Mouse (Mus musculus): ENCODE data around the gene Slc26a9. TPM values are rescaled to one million over a fixed set of nuclear protein-coding genes. Genes with fewer than 3 reads are reported as not detected.

The Slc26a9 gene
- polyA plus RNA-seq (2014; fragmentation: Nextera tagmentation; extraction: Ambion mirVana) = 0.04 TPM in 1 of 2 replicates, not detected in the other

- Histone ChIP-seq H3K9me3 (ENCODE audit: control insufficient read depth, low read length) (no peaks in the 10 kb centered on the region), H3K27ac (ENCODE audit: low read depth, low read length) (no peak within 1 kb of the TSS), H3K27me3 (ENCODE audit: control insufficient read depth, insufficient read depth, low read length) (no peaks in the 10 kb centered on the region), H3K9ac (replicated peaks; ENCODE audit: low read depth, low read length) (no peak within 1 kb of the TSS), H3K4me1 (ENCODE audit: control insufficient read depth, insufficient read depth, low read length) (no peaks in the 10 kb centered on the region), H3K4me2 (ENCODE audit: low read depth, low read length) (no peak within 1 kb of the TSS), H3K4me3 (ENCODE audit: low read depth, low read length) (no peak within 1 kb of the TSS), H3K36me3 (ENCODE audit: control insufficient read depth, insufficient read depth, low read length) (no peaks in the 10 kb centered on the region)
- WGBS = 72% methylated on average over 10 of the region's 10 CpGs
- ATAC-seq (ENCODE audit: low read depth) = no peak
Observed at GRCm38 (mm10) chr1:131743868-131744464, at the start of gene Slc26a9. Slc26a9 (plus strand) TSS chr1:131744022.

GRCm38 (mm10) chr1:131695308-131695707, 48.5 kb upstream of the Slc26a9 start:
- no peaks in the 10 kb centered on the region for H3K9me3 ChIP-seq (ENCODE audit: control insufficient read depth, low read length)
- H3K27ac ChIP-seq (ENCODE audit: low read depth, low read length) = no peak overlapping the region
- no peak overlapping the region for H3K9ac ChIP-seq (replicated peaks; ENCODE audit: low read depth, low read length)
- no peaks in the 10 kb centered on the region for H3K36me3 ChIP-seq (ENCODE audit: control insufficient read depth, insufficient read depth, low read length)
- no peak overlapping the region for H3K4me3 ChIP-seq (ENCODE audit: low read depth, low read length)
- H3K4me2 ChIP-seq (ENCODE audit: low read depth, low read length) = no peak overlapping the region
- H3K4me1 ChIP-seq (ENCODE audit: control insufficient read depth, insufficient read depth, low read length) = no peaks in the 10 kb centered on the region
- no peaks in the 10 kb centered on the region for H3K27me3 ChIP-seq (ENCODE audit: control insufficient read depth, insufficient read depth, low read length)
- ATAC-seq (ENCODE audit: low read depth) = no peak
- 91% methylated on average over 2 of the region's 2 CpGs for WGBS

- no peak overlapping the region for H3K4me3 ChIP-seq (ENCODE audit: low read depth, low read length)
- no peaks in the 10 kb centered on the region for H3K27me3 ChIP-seq (ENCODE audit: control insufficient read depth, insufficient read depth, low read length)
- no peaks in the 10 kb centered on the region for H3K36me3 ChIP-seq (ENCODE audit: control insufficient read depth, insufficient read depth, low read length)
- no peak overlapping the region for H3K4me2 ChIP-seq (ENCODE audit: low read depth, low read length)
- 66% methylated on average over 4 of the region's 4 CpGs for WGBS
- ATAC-seq (ENCODE audit: low read depth) = no peak
- H3K9ac ChIP-seq (replicated peaks; ENCODE audit: low read depth, low read length) = no peak overlapping the region
- no peaks in the 10 kb centered on the region for H3K9me3 ChIP-seq (ENCODE audit: control insufficient read depth, low read length)
- H3K4me1 ChIP-seq (ENCODE audit: control insufficient read depth, insufficient read depth, low read length) = no peaks in the 10 kb centered on the region
- no peak overlapping the region for H3K27ac ChIP-seq (ENCODE audit: low read depth, low read length)
Observed at GRCm38 (mm10) chr1:131696325-131696724, 47.5 kb upstream of the Slc26a9 start.

- H3K4me3 ChIP-seq (ENCODE audit: low read depth, low read length) = no peak overlapping the region
- no peaks in the 10 kb centered on the region for H3K36me3 ChIP-seq (ENCODE audit: control insufficient read depth, insufficient read depth, low read length)
- no peak overlapping the region for H3K4me2 ChIP-seq (ENCODE audit: low read depth, low read length)
- no peak overlapping the region for H3K27ac ChIP-seq (ENCODE audit: low read depth, low read length)
- H3K9ac ChIP-seq (replicated peaks; ENCODE audit: low read depth, low read length) = no peak overlapping the region
- no peaks in the 10 kb centered on the region for H3K9me3 ChIP-seq (ENCODE audit: control insufficient read depth, low read length)
- WGBS = 96% methylated on average over 3 of the region's 3 CpGs
- ATAC-seq (ENCODE audit: low read depth) = no peak
- H3K27me3 ChIP-seq (ENCODE audit: control insufficient read depth, insufficient read depth, low read length) = no peaks in the 10 kb centered on the region
- no peaks in the 10 kb centered on the region for H3K4me1 ChIP-seq (ENCODE audit: control insufficient read depth, insufficient read depth, low read length)
Observed at GRCm38 (mm10) chr1:131698770-131699169, 45.1 kb upstream of the Slc26a9 start.

- H3K27me3 ChIP-seq (ENCODE audit: control insufficient read depth, insufficient read depth, low read length) = no peaks in the 10 kb centered on the region
Observed at GRCm38 (mm10) chr1:131699642-131700041, 44.2 kb upstream of the Slc26a9 start.

GRCm38 (mm10) chr1:131700447-131700846, 43.4 kb upstream of the Slc26a9 start:
- no peaks in the 10 kb centered on the region for H3K27me3 ChIP-seq (ENCODE audit: control insufficient read depth, insufficient read depth, low read length)
- no peaks in the 10 kb centered on the region for H3K36me3 ChIP-seq (ENCODE audit: control insufficient read depth, insufficient read depth, low read length)

More at GRCm38 (mm10) chr1:131699642-131700041, 44.2 kb upstream of the Slc26a9 start:
- Histone ChIP-seq H3K4me3 (ENCODE audit: low read depth, low read length) (no peak overlapping the region), H3K9me3 (ENCODE audit: control insufficient read depth, low read length) (no peaks in the 10 kb centered on the region), H3K4me2 (ENCODE audit: low read depth, low read length) (no peak overlapping the region), H3K4me1 (ENCODE audit: control insufficient read depth, insufficient read depth, low read length) (no peaks in the 10 kb centered on the region), H3K9ac (replicated peaks; ENCODE audit: low read depth, low read length) (no peak overlapping the region), H3K27ac (ENCODE audit: low read depth, low read length) (no peak overlapping the region), H3K36me3 (ENCODE audit: control insufficient read depth, insufficient read depth, low read length) (no peaks in the 10 kb centered on the region)
- ATAC-seq (ENCODE audit: low read depth) = no peak
- 97% methylated on average over 4 of the region's 4 CpGs for WGBS

GRCm38 (mm10) chr1:131701391-131701790, 42.4 kb upstream of the Slc26a9 start:
- H3K27ac ChIP-seq (ENCODE audit: low read depth, low read length) = no peak overlapping the region
- H3K9me3 ChIP-seq (ENCODE audit: control insufficient read depth, low read length) = no peaks in the 10 kb centered on the region
- no peak overlapping the region for H3K4me3 ChIP-seq (ENCODE audit: low read depth, low read length)
- H3K9ac ChIP-seq (replicated peaks; ENCODE audit: low read depth, low read length) = no peak overlapping the region
- 82% methylated on average over 5 of the region's 5 CpGs for WGBS
- no peak overlapping the region for H3K4me2 ChIP-seq (ENCODE audit: low read depth, low read length)
- no peaks in the 10 kb centered on the region for H3K36me3 ChIP-seq (ENCODE audit: control insufficient read depth, insufficient read depth, low read length)
- no peak for ATAC-seq (ENCODE audit: low read depth)
- no peaks in the 10 kb centered on the region for H3K27me3 ChIP-seq (ENCODE audit: control insufficient read depth, insufficient read depth, low read length)
- H3K4me1 ChIP-seq (ENCODE audit: control insufficient read depth, insufficient read depth, low read length) = no peaks in the 10 kb centered on the region

More at GRCm38 (mm10) chr1:131700447-131700846, 43.4 kb upstream of the Slc26a9 start:
- no peaks in the 10 kb centered on the region for H3K4me1 ChIP-seq (ENCODE audit: control insufficient read depth, insufficient read depth, low read length)
- no peak overlapping the region for H3K27ac ChIP-seq (ENCODE audit: low read depth, low read length)
- no peak overlapping the region for H3K9ac ChIP-seq (replicated peaks; ENCODE audit: low read depth, low read length)
- H3K9me3 ChIP-seq (ENCODE audit: control insufficient read depth, low read length) = no peaks in the 10 kb centered on the region
- WGBS = 84% methylated on average over 5 of the region's 5 CpGs
- H3K4me2 ChIP-seq (ENCODE audit: low read depth, low read length) = no peak overlapping the region
- no peak for ATAC-seq (ENCODE audit: low read depth)
- no peak overlapping the region for H3K4me3 ChIP-seq (ENCODE audit: low read depth, low read length)

GRCm38 (mm10) chr1:131702094-131702766, 41.6 kb upstream of the Slc26a9 start:
- H3K36me3 ChIP-seq (ENCODE audit: control insufficient read depth, insufficient read depth, low read length) = no peaks in the 10 kb centered on the region

GRCm38 (mm10) chr1:131703482-131703881, 40.3 kb upstream of the Slc26a9 start:
- Histone ChIP-seq H3K4me2 (ENCODE audit: low read depth, low read length) (no peak overlapping the region), H3K4me1 (ENCODE audit: control insufficient read depth, insufficient read depth, low read length) (no peaks in the 10 kb centered on the region), H3K27me3 (ENCODE audit: control insufficient read depth, insufficient read depth, low read length) (no peaks in the 10 kb centered on the region), H3K27ac (ENCODE audit: low read depth, low read length) (no peak overlapping the region), H3K36me3 (ENCODE audit: control insufficient read depth, insufficient read depth, low read length) (no peaks in the 10 kb centered on the region), H3K9me3 (ENCODE audit: control insufficient read depth, low read length) (no peaks in the 10 kb centered on the region), H3K9ac (replicated peaks; ENCODE audit: low read depth, low read length) (no peak overlapping the region), H3K4me3 (ENCODE audit: low read depth, low read length) (no peak overlapping the region)
- no peak for ATAC-seq (ENCODE audit: low read depth)
- 85% methylated on average over 2 of the region's 2 CpGs for WGBS

More at GRCm38 (mm10) chr1:131702094-131702766, 41.6 kb upstream of the Slc26a9 start:
- no peaks in the 10 kb centered on the region for H3K27me3 ChIP-seq (ENCODE audit: control insufficient read depth, insufficient read depth, low read length)
- no peaks in the 10 kb centered on the region for H3K9me3 ChIP-seq (ENCODE audit: control insufficient read depth, low read length)
- WGBS = 80% methylated on average over 8 of the region's 8 CpGs
- no peaks in the 10 kb centered on the region for H3K4me1 ChIP-seq (ENCODE audit: control insufficient read depth, insufficient read depth, low read length)
- ATAC-seq (ENCODE audit: low read depth) = no peak
- H3K4me3 ChIP-seq (ENCODE audit: low read depth, low read length) = no peak overlapping the region
- H3K4me2 ChIP-seq (ENCODE audit: low read depth, low read length) = no peak overlapping the region
- no peak overlapping the region for H3K27ac ChIP-seq (ENCODE audit: low read depth, low read length)
- no peak overlapping the region for H3K9ac ChIP-seq (replicated peaks; ENCODE audit: low read depth, low read length)
